21 mouse cellular contexts compared by ENCODE assay signal in the genomic region with DNA sequence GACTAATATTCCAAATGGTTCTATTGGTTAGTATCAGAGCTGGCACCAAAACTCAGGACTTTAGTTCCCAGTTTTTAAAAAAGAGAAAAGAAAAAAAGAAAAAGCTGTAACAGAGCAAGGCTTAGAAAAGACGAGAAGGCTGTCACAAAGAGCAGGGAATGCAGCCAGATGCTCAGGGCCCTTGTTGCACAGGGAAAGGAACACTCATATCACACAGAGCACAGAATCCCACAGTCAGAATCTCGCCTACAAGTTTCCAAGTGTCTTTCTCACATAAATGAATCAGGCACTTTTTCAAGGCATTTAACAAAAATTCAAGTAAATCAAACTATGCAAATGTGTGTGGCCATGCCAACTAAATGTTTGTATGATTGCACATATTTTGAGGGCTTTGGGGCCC.
DNase-seq lines count a peak whose midpoint lies in the region; ATAC-seq and TF ChIP-seq lines count a peak whose summit lies in the region.
"Had no signal": no experiment of that assay in that cellular context is flagged by ENCODE, and none has a peak within 500 bp of the region (broad histone marks: within the 10 kb centered on the region; RNA-seq: fewer than 3 reads in every experiment).

No protein-coding gene starts in this region.

- H3K4me1 ChIP-seq in forebrain, postnatal 0 days (ENCODE audit: insufficient read depth) = no peaks in the 10 kb centered on the region
- no peaks in the 10 kb centered on the region for H3K4me1 ChIP-seq in forebrain, embryonic 12.5 days
- H3K4me1 ChIP-seq: embryonic facial prominence, embryonic 12.5 days; megakaryocyte, embryonic 14.5 days had no signal

- 9% methylated on average over 2 of the region's 2 CpGs for WGBS in forebrain, postnatal 0 days
- WGBS in forebrain, embryonic 12.5 days = 48% methylated on average over 2 of the region's 2 CpGs

- no peak for TF ChIP-seq CTCF in forebrain, postnatal 0 days (IDR thresholded peaks at IDR 0.05; ENCODE audit: low read depth)
- TF ChIP-seq CTCF in layer of hippocampus, adult 2 months (conservative IDR thresholded peaks at IDR 0.05) = no peak

- no peak overlapping the region for H3K27ac ChIP-seq in forebrain, postnatal 0 days (ENCODE audit: low read depth, low read length)
- no peak overlapping the region for H3K27ac ChIP-seq in forebrain, embryonic 12.5 days
- peak overlapping the region; percentile 79 for H3K27ac ChIP-seq in layer of hippocampus, adult 2 months
- H3K27ac ChIP-seq: embryonic facial prominence, embryonic 12.5 days; neural tube, embryonic 13.5 days; stomach, postnatal 0 days had no signal

- no peak for ATAC-seq in forebrain, postnatal 0 days
- ATAC-seq in forebrain, embryonic 12.5 days (ENCODE audit: low FRiP score) = no peak
- ATAC-seq: inflammation-experienced regulatory T-cells, adult 6 months had no signal

- H3K4me2 ChIP-seq in forebrain, postnatal 0 days (ENCODE audit: low read depth) = no peak overlapping the region
- no peak overlapping the region for H3K4me2 ChIP-seq in forebrain, embryonic 12.5 days
- H3K4me2 ChIP-seq: embryonic facial prominence, embryonic 12.5 days; liver, embryonic 11.5 days; neural tube, embryonic 13.5 days had no signal

- H3K9me3 ChIP-seq in forebrain, postnatal 0 days (ENCODE audit: low read length) = no peaks in the 10 kb centered on the region
- no peaks in the 10 kb centered on the region for H3K9me3 ChIP-seq in forebrain, embryonic 12.5 days
- H3K9me3 ChIP-seq: embryonic facial prominence, embryonic 12.5 days; megakaryocyte, embryonic 14.5 days; neural tube, embryonic 13.5 days had no signal

- H3K27me3 ChIP-seq in forebrain, postnatal 0 days (ENCODE audit: insufficient read depth, low read length) = no peaks in the 10 kb centered on the region
- no peaks in the 10 kb centered on the region for H3K27me3 ChIP-seq in forebrain, embryonic 12.5 days
- H3K27me3 ChIP-seq: CH12.LX; embryonic facial prominence, embryonic 12.5 days; megakaryocyte, embryonic 14.5 days; neural tube, embryonic 13.5 days had no signal

- no peak overlapping the region for H3K9ac ChIP-seq in forebrain, postnatal 0 days
- H3K9ac ChIP-seq in forebrain, embryonic 12.5 days = no peak overlapping the region
- H3K9ac ChIP-seq: embryonic facial prominence, embryonic 12.5 days; neural tube, embryonic 13.5 days had no signal

- H3K36me3 ChIP-seq in forebrain, postnatal 0 days (ENCODE audit: insufficient read depth) = no peaks in the 10 kb centered on the region
- no peaks in the 10 kb centered on the region for H3K36me3 ChIP-seq in forebrain, embryonic 12.5 days (replicated peaks)
- H3K36me3 ChIP-seq: embryonic facial prominence, embryonic 12.5 days; neural tube, embryonic 13.5 days had no signal

- DNase-seq in forebrain, postnatal 0 days = peak; percentile 29
- DNase-seq in layer of hippocampus, adult 2 months (ENCODE audit: low spot score in 2 of 2) = peak in 1 of 2 experiments; percentile 26
- no peak for DNase-seq in layer of hippocampus, postnatal 25 days (ENCODE audit: extremely low spot score in 1 of 2, low spot score in 1 of 2)
- peak; percentile 53 for DNase-seq in right cerebral cortex, adult 18-20 months
- DNase-seq in right cerebral cortex, postnatal 4 days = no peak
- peak; percentile 58 for DNase-seq in telencephalon, adult 2 months (ENCODE audit: low read depth, low spot score)
- no peak for DNase-seq in adrenal gland, postnatal 14 days
- DNase-seq: cerebellum, adult 9-10 months; kidney, adult 2 months; kidney, postnatal 14 days; lung, adult 18-20 months; lung, postnatal 14 days had no signal

- H3K4me3 ChIP-seq in forebrain, postnatal 0 days (ENCODE audit: low read depth, low read length) = no peak overlapping the region
- H3K4me3 ChIP-seq in forebrain, embryonic 12.5 days (replicated peaks) = no peak overlapping the region
- no peak overlapping the region for H3K4me3 ChIP-seq in layer of hippocampus, adult 2 months
- H3K4me3 ChIP-seq: embryonic facial prominence, embryonic 12.5 days; erythroblast, embryonic 14.5 days; megakaryocyte, embryonic 14.5 days; neural tube, embryonic 13.5 days had no signal

Comparison
In these comparisons a context has a peak if more than half of its experiments do, and no peak if none do; other contexts are left out.
1. DNase-seq: peak in forebrain, postnatal 0 days (single experiment), right cerebral cortex, adult 18-20 months (single experiment) and telencephalon, adult 2 months (single experiment); none in layer of hippocampus, postnatal 25 days (0 of 2), right cerebral cortex, postnatal 4 days (single experiment) and adrenal gland, postnatal 14 days (single experiment).